Mouse (Mus musculus): ENCODE data around the gene Wwc2.

Gene Wwc2

GRCm38 (mm10) chr8:47779589-47779988 lies 211.1 kb downstream of the Wwc2 start:
- no peak for DNase-seq

DNA sequence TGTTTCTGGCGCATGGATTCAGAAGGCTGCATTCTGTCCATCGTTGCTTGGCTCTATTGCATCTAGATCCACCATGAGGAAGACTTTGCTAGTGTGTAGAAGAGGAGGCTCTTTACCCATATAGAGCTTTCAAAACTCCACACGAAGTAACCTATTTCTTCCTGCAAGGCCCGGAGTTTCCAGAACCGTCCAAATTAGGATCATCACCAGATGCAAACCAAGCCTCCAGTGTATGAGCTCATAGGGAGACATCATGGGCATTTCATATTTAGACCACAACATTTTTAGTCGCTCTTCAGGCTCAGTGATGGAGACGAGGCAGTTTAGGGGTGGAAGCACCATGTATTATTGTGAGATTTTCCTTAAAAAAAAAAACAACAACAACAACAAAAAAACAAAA lies 213.3 kb downstream of the Wwc2 start:
- DNase-seq: no peak
